Mouse (Mus musculus) neural tube, embryonic 14.5 days (tissue): ENCODE measurements at regions not wholly inside any gene's neighbourhood (a gene's known extent, or its start where the extent isn't known, plus 50 kb on each side); places are given as distances from the start of the nearest gene placed in this dataset.

ENCODE experiments used
- ATAC-seq: fragments of 200-750 bp; cut with Nextera tagmentation; 2 replicates; pipeline ENCODE4 v1.8.0; 2017; ENCODE audit warnings: low read depth, mild to moderate bottlenecking, moderate TSS enrichment, moderate library complexity
- H3K27ac ChIP-seq: fragments of 300-500 bp; sonication (generic); 2 replicates; pipeline ENCODE4 v1.5.1; 2014; ENCODE audit warnings: low read depth, mild to moderate bottlenecking, control low read depth, low read length, moderate library complexity, mixed read lengths
- H3K27me3 ChIP-seq: fragments of 300-500 bp; sonication (generic); 2 replicates; pipeline ENCODE4 v1.6.1; 2014; ENCODE audit warnings: low read length; ENCODE audit not compliant: control insufficient read depth, insufficient read depth
- H3K36me3 ChIP-seq: fragments of 300-500 bp; sonication (generic); 2 replicates; pipeline ENCODE4 v1.6.1; 2014; ENCODE audit warnings: low read length, mixed read lengths; ENCODE audit not compliant: control insufficient read depth, insufficient read depth
- H3K4me1 ChIP-seq: fragments of 300-500 bp; sonication (generic); 2 replicates; pipeline ENCODE4 v1.6.1; 2014; ENCODE audit warnings: low read length; ENCODE audit not compliant: control insufficient read depth, insufficient read depth
- H3K4me2 ChIP-seq: fragments of 300-500 bp; sonication (generic); 2 replicates; pipeline ENCODE4 v1.6.1; 2014; ENCODE audit warnings: mild to moderate bottlenecking, low read depth, low read length, control low read depth
- H3K4me3 ChIP-seq: fragments of 300-500 bp; sonication (generic); 2 replicates; pipeline ENCODE4 v1.5.1; 2014; ENCODE audit warnings: low read depth, low read length, control low read depth, mixed read lengths
- H3K9ac ChIP-seq: fragments of 300-500 bp; sonication (generic); replicated peaks from 2 replicates; pipeline ENCODE4 v1.6.1; 2014; ENCODE audit warnings: low read depth, mild to moderate bottlenecking, control low read depth, low read length, mixed read lengths
- H3K9me3 ChIP-seq: fragments of 300-500 bp; sonication (generic); 2 replicates; pipeline ENCODE4 v1.6.1; 2016; ENCODE audit warnings: low read length; ENCODE audit not compliant: control insufficient read depth
- WGBS: fragments of 180-500 bp; shearing (Covaris S2); extraction: QIAGEN DNeasy Blood & Tissue Kit; methylation state at CpG from one replicate; pipeline ENCODE4 v1.1.7; 2014; 5-methylcytosine and 5-hydroxymethylcytosine counted together

DNA sequence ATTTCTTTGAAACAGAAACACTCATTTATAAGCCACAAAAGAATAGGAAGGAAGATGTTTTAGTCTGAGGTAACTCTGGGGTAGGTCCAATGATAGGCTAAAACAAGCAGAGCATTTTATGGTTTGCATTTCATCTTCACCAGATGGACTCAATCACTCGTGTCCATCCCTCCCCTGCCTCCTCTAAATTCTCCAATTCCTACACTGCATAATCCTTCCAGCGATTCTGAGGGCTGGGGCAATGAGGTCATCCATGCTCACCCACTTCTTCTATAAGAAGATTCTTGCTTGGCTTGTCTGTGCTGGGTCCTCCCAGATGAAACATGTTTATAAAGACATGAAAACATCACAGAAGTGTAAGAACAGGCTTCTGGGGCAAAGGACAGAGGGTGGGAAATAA lies 630.3 kb downstream of the Bckdhb start:
- H3K4me3 ChIP-seq = no peak overlapping the region
- no peak overlapping the region for H3K4me2 ChIP-seq
- H3K9me3 ChIP-seq = no peaks in the 10 kb centered on the region
- 43% methylated on average over 2 of the region's 2 CpGs for WGBS
- no peaks in the 10 kb centered on the region for H3K36me3 ChIP-seq
- ATAC-seq = no peak
- no peaks in the 10 kb centered on the region for H3K27me3 ChIP-seq
- no peak overlapping the region for H3K27ac ChIP-seq
- H3K9ac ChIP-seq = no peak overlapping the region
- no peaks in the 10 kb centered on the region for H3K4me1 ChIP-seq

DNA sequence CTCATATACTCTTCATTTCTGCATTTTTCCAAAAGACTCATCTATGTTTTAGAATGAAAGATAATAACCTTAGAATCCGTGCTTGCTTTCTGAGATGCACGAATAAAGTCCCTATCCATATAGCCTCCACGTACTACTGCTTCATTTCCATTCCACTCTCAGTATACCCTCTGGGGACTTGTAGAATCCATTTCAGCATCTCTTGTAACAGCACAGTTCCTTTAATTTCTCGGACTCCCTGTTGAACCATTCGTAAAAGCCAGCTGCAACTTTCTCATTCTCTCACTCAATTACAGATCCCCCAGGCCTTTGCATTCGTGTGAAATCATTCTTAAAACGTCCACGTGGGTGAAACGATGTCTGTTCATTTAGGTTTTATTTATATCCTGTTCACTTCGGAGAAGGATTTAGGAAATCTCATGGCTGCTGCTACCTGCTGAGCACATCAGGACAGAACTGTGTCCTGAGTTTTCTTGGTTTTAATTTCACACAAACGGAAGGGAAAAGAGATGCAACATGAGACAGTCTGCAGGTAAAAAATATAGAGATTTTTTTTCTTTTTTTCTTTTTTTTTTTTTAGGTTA lies 631.4 kb downstream of the Bckdhb start:
- H3K27me3 ChIP-seq = no peaks in the 10 kb centered on the region
- H3K9me3 ChIP-seq = no peaks in the 10 kb centered on the region
- no peak overlapping the region for H3K27ac ChIP-seq
- ATAC-seq = peak; percentile 85
- no peaks in the 10 kb centered on the region for H3K36me3 ChIP-seq
- H3K9ac ChIP-seq = no peak overlapping the region
- H3K4me1 ChIP-seq = no peaks in the 10 kb centered on the region
- H3K4me2 ChIP-seq = no peak overlapping the region
- H3K4me3 ChIP-seq = no peak overlapping the region
- 31% methylated on average over 11 of the region's 11 CpGs for WGBS

DNA sequence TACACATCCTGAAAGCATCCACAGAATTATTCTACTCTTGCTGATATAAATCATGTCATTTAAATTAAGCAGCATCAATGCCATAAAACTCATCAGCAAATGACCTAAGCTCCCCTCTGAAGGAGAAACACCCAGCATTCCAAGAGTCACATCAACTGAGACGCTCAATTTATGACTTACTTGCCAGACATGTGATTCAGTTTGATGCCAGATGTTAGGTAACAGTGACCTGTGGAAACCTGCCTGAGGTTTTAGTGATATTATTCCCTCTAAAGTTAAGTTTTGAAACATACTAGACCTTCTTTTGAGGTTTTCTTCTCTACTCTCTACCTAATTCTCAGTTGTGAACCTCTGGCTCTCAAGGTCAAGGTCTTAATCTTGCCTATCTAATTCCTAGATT lies 633.4 kb downstream of the Bckdhb start:
- no peaks in the 10 kb centered on the region for H3K27me3 ChIP-seq
- no peaks in the 10 kb centered on the region for H3K4me1 ChIP-seq
- H3K9me3 ChIP-seq = no peaks in the 10 kb centered on the region
- 86% methylated on average over 1 of the region's 1 CpGs for WGBS
- no peak overlapping the region for H3K9ac ChIP-seq
- no peak overlapping the region for H3K4me3 ChIP-seq
- H3K4me2 ChIP-seq = no peak overlapping the region
- ATAC-seq = no peak
- no peaks in the 10 kb centered on the region for H3K36me3 ChIP-seq
- H3K27ac ChIP-seq = no peak overlapping the region

DNA sequence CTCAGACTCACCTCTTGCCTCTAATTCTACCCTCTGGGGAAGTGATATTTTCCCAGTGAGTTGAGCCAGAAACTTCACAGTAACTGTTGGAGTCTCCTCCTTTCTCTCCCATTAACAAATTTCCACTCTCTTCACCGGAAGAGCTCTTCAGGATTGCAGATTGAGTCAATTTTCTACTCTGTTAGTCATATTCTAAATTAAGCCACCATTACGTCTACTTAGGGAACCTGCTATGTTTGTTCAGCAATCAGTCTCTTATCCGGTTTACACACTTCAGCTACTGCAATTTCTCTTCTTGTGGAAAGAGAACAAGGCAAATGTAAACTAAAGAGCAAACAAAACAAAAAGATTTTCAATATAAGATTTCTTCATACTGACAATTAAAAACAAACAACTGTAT lies 644.6 kb downstream of the Bckdhb start:
- ATAC-seq = no peak
- 77% methylated on average over 3 of the region's 3 CpGs for WGBS
- no peaks in the 10 kb centered on the region for H3K27me3 ChIP-seq
- no peaks in the 10 kb centered on the region for H3K4me1 ChIP-seq
- H3K36me3 ChIP-seq = no peaks in the 10 kb centered on the region
- H3K4me2 ChIP-seq = no peak overlapping the region
- no peak overlapping the region for H3K27ac ChIP-seq
- no peak overlapping the region for H3K4me3 ChIP-seq
- H3K9ac ChIP-seq = no peak overlapping the region
- no peaks in the 10 kb centered on the region for H3K9me3 ChIP-seq

GRCm38 (mm10) chr9:84577781-84578180 lies 652.8 kb downstream of the Bckdhb start:
- Histone ChIP-seq H3K9ac (no peak overlapping the region), H3K4me2 (no peak overlapping the region), H3K9me3 (no peaks in the 10 kb centered on the region), H3K27me3 (no peaks in the 10 kb centered on the region), H3K36me3 (no peaks in the 10 kb centered on the region), H3K4me1 (no peaks in the 10 kb centered on the region; the same call in 1 of the 2 replicates), H3K27ac (no peak overlapping the region), H3K4me3 (no peak overlapping the region)
- no peak for ATAC-seq
- 88% methylated on average over 5 of the region's 5 CpGs for WGBS

- no peak overlapping the region for H3K27ac ChIP-seq
- no peaks in the 10 kb centered on the region for H3K36me3 ChIP-seq
- ATAC-seq = no peak
- no peaks in the 10 kb centered on the region for H3K9me3 ChIP-seq
- no peaks in the 10 kb centered on the region for H3K27me3 ChIP-seq
- no peak overlapping the region for H3K4me2 ChIP-seq
- no peak overlapping the region for H3K9ac ChIP-seq
- H3K4me3 ChIP-seq = no peak overlapping the region
- 87% methylated on average over 4 of the region's 4 CpGs for WGBS
- no peaks in the 10 kb centered on the region for H3K4me1 ChIP-seq
These were observed 662.8 kb downstream of the Bckdhb start for GRCm38 (mm10) chr9:84587791-84588190.

GRCm38 (mm10) chr9:84594724-84595123 lies 669.8 kb downstream of the Bckdhb start:
- Histone ChIP-seq H3K36me3 (no peaks in the 10 kb centered on the region), H3K4me3 (no peak overlapping the region), H3K27ac (no peak overlapping the region), H3K9ac (no peak overlapping the region), H3K4me2 (no peak overlapping the region), H3K4me1 (no peaks in the 10 kb centered on the region), H3K9me3 (no peaks in the 10 kb centered on the region), H3K27me3 (no peaks in the 10 kb centered on the region)
- 87% methylated on average over 2 of the region's 2 CpGs for WGBS
- ATAC-seq = no peak
